Mouse (Mus musculus) bone marrow macrophage, adult 2 months (primary cell): Measurements from ENCODE around the gene Phf24.

ENCODE experiments used
- CTCF ChIP-seq: IDR thresholded peaks from 2 replicates; pipeline ENCODE4 v1.5.1; 2012; ENCODE audit warnings: low read depth, mild to moderate bottlenecking, low read length, moderate library complexity
- POLR2A ChIP-seq: IDR thresholded peaks from 2 replicates; pipeline ENCODE4 v1.6.1; 2012; ENCODE audit warnings: mild to moderate bottlenecking, low read depth, low read length, borderline replicate concordance

GRCm38 (mm10) chr4:42876586-42877291 lies 39.7 kb upstream of the Phf24 start:
- TF ChIP-seq CTCF, result peak; percentile 27; the same call in 1 of the 2 replicates
- TF ChIP-seq POLR2A, result no peak
